Mouse (Mus musculus): ENCODE data around the gene Rem2.

Gene Rem2

GRCm38 (mm10) chr14:54475941-54476844 is at the start of gene Rem2:
TSS of gene Rem2 (plus strand) at chr14:54476100.
- in situ Hi-C loops (cut with MboI, MseI), result no loop called here

DNA sequence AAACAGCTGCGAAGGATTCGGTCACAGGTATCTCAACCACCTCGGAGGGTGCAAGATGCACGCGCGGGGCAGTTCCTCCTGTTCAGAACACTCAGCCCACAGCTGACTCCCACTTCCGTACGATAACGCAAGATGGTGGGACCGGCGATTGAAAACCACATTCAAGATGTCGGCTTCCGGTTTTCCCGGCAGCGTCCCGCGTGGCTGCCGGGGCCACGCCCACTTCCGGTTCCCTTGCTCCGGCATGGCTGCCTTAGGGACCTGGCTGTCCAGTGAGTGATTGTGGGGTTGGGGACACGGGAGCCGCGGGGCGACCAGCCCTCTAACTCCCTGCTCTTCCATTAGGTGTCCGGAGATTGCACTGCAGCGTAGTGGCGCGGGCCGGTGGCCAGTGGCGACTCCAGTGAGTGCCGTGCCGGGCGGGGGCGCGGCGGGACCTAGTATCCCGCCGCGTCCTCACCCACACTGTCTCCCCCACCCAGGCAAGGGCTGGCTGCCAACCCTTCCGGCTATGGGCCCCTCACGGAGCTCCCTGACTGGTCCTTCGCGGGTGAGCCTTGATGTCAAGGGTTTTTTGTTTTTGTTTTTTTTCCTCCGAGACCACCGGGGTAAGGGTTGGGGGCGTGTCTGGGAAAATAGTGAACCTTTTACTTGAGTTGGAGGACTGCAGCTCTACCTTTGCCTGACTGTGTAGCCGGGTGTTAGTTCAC is 49.1 kb upstream of the Rem2 start, which contains the start of gene Mrpl52:
TSS of gene Mrpl52 (plus strand) at position 221 of the 710 bp plus-strand sequence.
- in situ Hi-C loops (cut with MboI, MseI), result no loop called here

GRCm38 (mm10) chr14:54427696-54428095 is 48.2 kb upstream of the Rem2 start:
- in situ Hi-C loops (cut with MboI, MseI), result no loop called here

- in situ Hi-C loops (cut with MboI, MseI), result no loop called here
Observed at GRCm38 (mm10) chr14:54428421-54428820, 47.5 kb upstream of the Rem2 start.

DNA sequence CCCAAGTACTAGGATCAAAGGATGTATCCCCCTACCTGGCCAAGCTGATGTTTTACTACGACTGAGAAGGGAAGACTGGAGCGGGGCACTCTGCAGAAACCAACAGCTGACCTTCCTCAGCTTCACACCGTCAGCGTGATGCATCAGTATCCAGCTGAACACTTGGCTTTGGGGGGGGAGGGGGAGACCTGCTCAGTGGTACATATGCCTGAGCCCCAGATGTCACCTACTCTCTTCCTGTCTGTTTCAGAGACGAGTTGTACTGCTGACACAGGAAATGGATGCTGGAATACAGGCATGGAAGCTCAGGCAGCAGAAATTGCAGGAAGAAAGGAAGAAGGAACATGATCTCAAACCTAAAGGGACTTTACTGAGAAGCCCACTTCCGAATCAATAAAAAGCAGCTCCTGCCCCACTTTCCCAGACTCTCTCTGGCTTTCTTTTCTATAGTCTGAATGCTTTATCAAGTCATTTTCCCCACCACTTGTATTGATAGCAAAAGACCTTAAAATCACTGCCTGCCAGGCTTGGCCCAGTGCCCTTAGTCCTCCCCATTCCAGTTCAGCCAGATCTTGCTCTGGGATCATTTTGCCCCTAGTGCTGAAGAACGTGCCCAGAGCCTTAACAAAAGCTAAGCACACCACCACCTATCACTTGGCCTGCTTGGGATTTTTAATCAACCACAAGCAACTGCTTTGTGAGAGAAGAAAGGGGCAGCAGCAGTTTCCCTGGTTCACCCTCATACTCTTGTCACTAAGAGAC is 46.4 kb upstream of the Rem2 start:
- in situ Hi-C loops (cut with MboI, MseI), result no loop called here

GRCm38 (mm10) chr14:54430406-54431145 is 45.3 kb upstream of the Rem2 start:
- in situ Hi-C loops (cut with MboI, MseI), result no loop called here

GRCm38 (mm10) chr14:54431334-54432077 is 44.4 kb upstream of the Rem2 start, which contains the start of gene Mmp14:
TSS of gene Mmp14 (plus strand) at chr14:54431612.
- in situ Hi-C loops (cut with MboI, MseI), result no loop called here

- in situ Hi-C loops (cut with MboI, MseI), result no loop called here
Observed at GRCm38 (mm10) chr14:54432078-54432836, 43.6 kb upstream of the Rem2 start.

DNA sequence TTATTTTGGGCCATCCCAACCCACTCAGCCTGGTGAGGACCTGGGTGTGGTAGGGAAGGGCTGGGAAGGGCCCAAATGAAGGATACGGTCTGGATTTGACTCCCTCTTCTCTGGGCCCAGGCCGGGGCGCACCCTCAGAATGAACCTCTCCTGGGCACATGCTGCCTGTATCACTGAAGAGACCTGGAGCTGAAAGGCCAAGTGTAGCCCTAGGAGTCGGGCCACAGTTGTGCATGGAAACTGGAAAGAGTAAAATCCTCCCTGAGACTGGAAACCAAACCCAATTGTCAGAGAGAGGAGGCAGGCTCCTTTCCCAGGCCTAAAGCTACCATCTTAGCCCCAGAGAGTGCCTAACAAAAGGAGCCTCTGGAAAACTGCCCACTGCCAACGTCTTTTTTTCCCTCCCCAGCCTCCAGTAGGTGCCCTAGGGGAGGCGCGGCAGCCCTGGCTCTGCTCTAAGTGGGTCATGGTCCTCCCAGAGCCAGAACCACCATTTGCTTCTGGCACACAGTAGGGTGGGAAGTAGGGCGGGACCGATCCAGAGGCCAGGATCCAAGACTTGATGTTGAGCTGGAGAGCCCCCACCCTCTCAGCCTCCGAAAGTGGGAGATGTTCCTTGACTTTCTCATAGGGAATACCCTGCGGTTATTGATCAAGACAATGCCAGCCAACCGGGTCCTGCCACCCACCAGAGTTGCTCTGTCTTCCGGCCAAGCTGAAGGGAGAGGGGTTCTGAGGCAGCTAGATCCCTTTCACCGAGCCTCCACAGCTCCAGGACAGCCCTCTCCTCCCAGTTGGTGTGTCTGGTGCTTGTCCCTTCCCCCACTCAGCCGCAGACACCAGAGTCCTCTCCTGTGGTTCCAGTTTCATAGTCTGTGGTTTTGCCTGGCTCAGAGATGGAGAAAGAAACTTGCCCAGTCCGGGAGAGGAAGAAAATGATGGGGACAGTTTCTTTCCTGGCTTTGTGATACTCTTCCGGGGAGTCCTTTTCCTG is 42.8 kb upstream of the Rem2 start:
- in situ Hi-C loops (cut with MboI, MseI), result no loop called here

GRCm38 (mm10) chr14:54433941-54434531 is 41.9 kb upstream of the Rem2 start:
- in situ Hi-C loops (cut with MboI, MseI), result no loop called here

- in situ Hi-C loops (cut with MboI, MseI), result no loop called here
Observed at GRCm38 (mm10) chr14:54435194-54435918, 40.5 kb upstream of the Rem2 start.

DNA sequence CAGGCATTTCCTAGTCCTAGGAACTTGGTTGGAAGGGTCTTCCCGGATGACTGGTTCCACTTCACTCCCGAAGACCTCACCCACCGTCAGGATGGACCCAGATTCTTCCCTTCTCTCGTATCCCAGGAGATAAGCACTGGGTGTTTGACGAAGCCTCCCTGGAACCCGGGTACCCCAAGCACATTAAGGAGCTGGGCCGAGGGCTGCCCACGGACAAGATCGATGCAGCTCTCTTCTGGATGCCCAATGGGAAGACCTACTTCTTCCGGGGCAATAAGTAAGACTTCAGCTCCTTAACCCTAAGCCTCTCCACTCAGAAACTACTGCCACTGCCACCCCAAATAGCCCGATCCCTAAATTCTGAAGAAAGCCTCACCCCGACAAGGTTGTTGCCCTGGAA is 36.7 kb upstream of the Rem2 start:
- in situ Hi-C loops (cut with MboI, MseI), result no loop called here

- in situ Hi-C loops (cut with MboI, MseI), result no loop called here
Observed at GRCm38 (mm10) chr14:54439610-54440009, 36.3 kb upstream of the Rem2 start.

DNA sequence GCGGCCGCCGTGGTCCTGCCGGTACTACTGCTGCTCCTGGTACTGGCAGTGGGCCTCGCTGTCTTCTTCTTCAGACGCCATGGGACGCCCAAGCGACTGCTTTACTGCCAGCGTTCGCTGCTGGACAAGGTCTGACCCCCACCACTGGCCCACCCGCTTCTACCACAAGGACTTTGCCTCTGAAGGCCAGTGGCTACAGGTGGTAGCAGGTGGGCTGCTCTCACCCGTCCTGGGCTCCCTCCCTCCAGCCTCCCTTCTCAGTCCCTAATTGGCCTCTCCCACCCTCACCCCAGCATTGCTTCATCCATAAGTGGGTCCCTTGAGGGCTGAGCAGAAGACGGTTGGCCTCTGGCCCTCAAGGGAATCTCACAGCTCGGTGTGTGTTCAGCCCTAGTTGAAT is 35.4 kb upstream of the Rem2 start:
- in situ Hi-C loops (cut with MboI, MseI), result no loop called here

DNA sequence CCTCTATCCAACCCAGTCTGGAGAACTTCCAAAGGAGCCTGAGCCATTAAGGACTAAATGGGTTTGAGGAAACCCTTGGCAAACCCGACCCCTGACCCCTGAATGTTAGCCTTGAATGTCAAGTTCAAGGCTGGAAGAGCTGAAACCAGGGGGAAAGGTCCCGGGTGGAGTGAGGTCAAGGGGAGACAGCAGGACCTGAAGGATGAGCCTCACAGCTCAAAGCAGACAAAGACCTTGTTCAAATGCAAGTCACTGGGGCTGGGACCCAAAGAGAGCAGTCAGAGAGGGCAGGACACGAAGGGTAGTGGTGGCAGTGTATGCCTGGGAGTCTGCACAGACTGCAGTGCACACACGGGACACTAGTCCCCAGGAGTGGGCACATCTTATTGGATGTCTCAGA is 34.5 kb upstream of the Rem2 start:
- in situ Hi-C loops (cut with MboI, MseI), result no loop called here

- in situ Hi-C loops (cut with MboI, MseI), result no loop called here
Observed at GRCm38 (mm10) chr14:54442548-54442947, 33.4 kb upstream of the Rem2 start.

DNA sequence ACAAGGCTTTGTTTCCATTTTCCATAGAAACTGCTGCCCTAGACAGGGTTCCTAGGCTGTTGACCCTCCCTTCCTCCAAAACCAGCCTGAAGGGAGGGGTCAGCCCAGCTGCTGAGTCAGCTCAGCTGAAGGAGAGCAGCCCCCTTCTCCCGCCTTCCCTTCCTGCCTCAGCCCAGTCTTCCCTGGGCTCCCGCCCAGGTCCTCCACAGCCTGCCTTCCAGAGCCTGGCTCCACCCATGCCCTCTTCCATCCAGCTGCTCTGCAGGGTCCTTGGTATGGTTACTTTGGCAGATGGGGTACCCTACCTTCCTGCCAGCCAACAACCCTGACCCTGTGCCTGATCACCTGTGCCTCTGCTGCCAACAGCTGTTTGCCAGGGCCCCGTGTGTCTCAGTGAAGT is 32.7 kb upstream of the Rem2 start:
- in situ Hi-C loops (cut with MboI, MseI), result no loop called here

Data from T-helper 1 cell (primary cell).